Mouse (Mus musculus): ENCODE data around the gene A230050P20Rik. TPM values are rescaled to one million over a fixed set of nuclear protein-coding genes. Genes with fewer than 3 reads are reported as not detected.

The A230050P20Rik gene
- polyA plus RNA-seq, 1 experiment from 2014 or later = 18.8 TPM

GRCm38 (mm10) chr9:20909948-20910347 is 41.5 kb downstream of the A230050P20Rik start:
- ATAC-seq (ENCODE audit: low FRiP score, low TSS enrichment) = no peak
- Histone ChIP-seq H3K4me1 (ENCODE audit: insufficient read depth, low read length) (no peaks in the 10 kb centered on the region), H3K9ac (replicated peaks; ENCODE audit: low read length) (no peak overlapping the region), H3K27me3 (ENCODE audit: insufficient read depth, low read length) (no peaks in the 10 kb centered on the region), H3K27ac (ENCODE audit: low read length) (no peak overlapping the region), H3K9me3 (ENCODE audit: low read length) (no peaks in the 10 kb centered on the region), H3K4me2 (replicated peaks; ENCODE audit: low read depth, low read length) (no peak overlapping the region), H3K36me3 (ENCODE audit: insufficient read depth, low read length) (peaks cover 94% of the 10 kb centered on the region), H3K4me3 (ENCODE audit: low read length) (no peak overlapping the region)
- WGBS = 95% methylated on average over 9 of the region's 9 CpGs

- H3K4me2 ChIP-seq (replicated peaks; ENCODE audit: low read depth, low read length) = no peak overlapping the region
- H3K9me3 ChIP-seq (ENCODE audit: low read length) = no peaks in the 10 kb centered on the region
- H3K27ac ChIP-seq (ENCODE audit: low read length) = no peak overlapping the region
- peaks cover 99% of the 10 kb centered on the region for H3K36me3 ChIP-seq (ENCODE audit: insufficient read depth, low read length)
- no peak overlapping the region for H3K9ac ChIP-seq (replicated peaks; ENCODE audit: low read length)
- H3K27me3 ChIP-seq (ENCODE audit: insufficient read depth, low read length) = no peaks in the 10 kb centered on the region
- WGBS = 81% methylated on average over 4 of the region's 4 CpGs
- no peak overlapping the region for H3K4me3 ChIP-seq (ENCODE audit: low read length)
- H3K4me1 ChIP-seq (ENCODE audit: insufficient read depth, low read length) = no peaks in the 10 kb centered on the region
- no peak for ATAC-seq (ENCODE audit: low FRiP score, low TSS enrichment)
Observed at GRCm38 (mm10) chr9:20916160-20916559, 47.7 kb downstream of the A230050P20Rik start.

- no peak overlapping the region for H3K4me2 ChIP-seq (replicated peaks; ENCODE audit: low read depth, low read length)
- no peaks in the 10 kb centered on the region for H3K27me3 ChIP-seq (ENCODE audit: insufficient read depth, low read length)
- H3K4me3 ChIP-seq (ENCODE audit: low read length) = no peak overlapping the region
- H3K4me1 ChIP-seq (ENCODE audit: insufficient read depth, low read length) = no peaks in the 10 kb centered on the region
- no peaks in the 10 kb centered on the region for H3K9me3 ChIP-seq (ENCODE audit: low read length)
- H3K9ac ChIP-seq (replicated peaks; ENCODE audit: low read length) = no peak overlapping the region; the same call in 1 of the 2 replicates
- peaks cover 99% of the 10 kb centered on the region for H3K36me3 ChIP-seq (ENCODE audit: insufficient read depth, low read length)
- H3K27ac ChIP-seq (ENCODE audit: low read length) = no peak overlapping the region
- ATAC-seq (ENCODE audit: low FRiP score, low TSS enrichment) = no peak
- WGBS = 92% methylated on average over 3 of the region's 3 CpGs
Observed at GRCm38 (mm10) chr9:20923258-20923657, 54.8 kb downstream of the A230050P20Rik start.

Small RNA genes within 50 kb of the gene (microRNA-seq; reads per million reads assigned to microRNA genes)
- gene Mir7081 = 0.79 reads per million

Other genes starting within 250 kb of the A230050P20Rik start
- 331 and 349 TPM in 2 replicates for gene Ubl5, start 225.8 kb upstream of the A230050P20Rik start, polyA plus RNA-seq (2015; fragmentation: Nextera tagmentation; extraction: Ambion mirVana)
- gene Fbxl12, start 223.9 kb upstream of the A230050P20Rik start, polyA plus RNA-seq (2015; fragmentation: Nextera tagmentation; extraction: Ambion mirVana) = 20.5 and 24.5 TPM in 2 replicates
- gene Pin1, start 216.5 kb upstream of the A230050P20Rik start, polyA plus RNA-seq (2015; fragmentation: Nextera tagmentation; extraction: Ambion mirVana) = 55.8 and 61.2 TPM in 2 replicates
- gene Olfm2, start 122.3 kb upstream of the A230050P20Rik start, polyA plus RNA-seq (2015; fragmentation: Nextera tagmentation; extraction: Ambion mirVana) = 6.5 and 6.6 TPM in 2 replicates
- 2.5 TPM in 2 replicates for gene Col5a3, start 53.6 kb upstream of the A230050P20Rik start, polyA plus RNA-seq (2015; fragmentation: Nextera tagmentation; extraction: Ambion mirVana)
- not detected in 2 replicates for gene Rdh8, start 50.1 kb upstream of the A230050P20Rik start, polyA plus RNA-seq (2015; fragmentation: Nextera tagmentation; extraction: Ambion mirVana)
- gene Angptl6, start 11.1 kb downstream of the A230050P20Rik start, polyA plus RNA-seq (2015; fragmentation: Nextera tagmentation; extraction: Ambion mirVana) = 2.9 and 3.6 TPM in 2 replicates
- gene Ppan, start 19.5 kb downstream of the A230050P20Rik start, polyA plus RNA-seq (2015; fragmentation: Nextera tagmentation; extraction: Ambion mirVana) = 94.3 and 95.3 TPM in 2 replicates
- 299 and 319 TPM in 2 replicates for gene Eif3g, start 30.0 kb downstream of the A230050P20Rik start, polyA plus RNA-seq (2015; fragmentation: Nextera tagmentation; extraction: Ambion mirVana)
- gene Dnmt1, start 91.2 kb downstream of the A230050P20Rik start, polyA plus RNA-seq (2015; fragmentation: Nextera tagmentation; extraction: Ambion mirVana) = 107 and 110 TPM in 2 replicates
- gene S1pr2, start 108.1 kb downstream of the A230050P20Rik start, polyA plus RNA-seq (2015; fragmentation: Nextera tagmentation; extraction: Ambion mirVana) = 35.1 and 37.7 TPM in 2 replicates
- 161 and 169 TPM in 2 replicates for gene Mrpl4, start 134.1 kb downstream of the A230050P20Rik start, polyA plus RNA-seq (2015; fragmentation: Nextera tagmentation; extraction: Ambion mirVana)
- 14.2 and 18.0 TPM in 2 replicates for gene Icam1, start 147.3 kb downstream of the A230050P20Rik start, polyA plus RNA-seq (2015; fragmentation: Nextera tagmentation; extraction: Ambion mirVana)
- gene Icam4, start 160.7 kb downstream of the A230050P20Rik start, polyA plus RNA-seq (2015; fragmentation: Nextera tagmentation; extraction: Ambion mirVana) = 0.84 and 0.91 TPM in 2 replicates
- 0.39 and 0.45 TPM in 2 replicates for gene Icam5, start 163.4 kb downstream of the A230050P20Rik start, polyA plus RNA-seq (2015; fragmentation: Nextera tagmentation; extraction: Ambion mirVana)
- 0.59 and 0.64 TPM in 2 replicates for gene Zglp1, start 198.5 kb downstream of the A230050P20Rik start, polyA plus RNA-seq (2015; fragmentation: Nextera tagmentation; extraction: Ambion mirVana)
- gene Gm49373, start 204.5 kb downstream of the A230050P20Rik start, polyA plus RNA-seq (2015; fragmentation: Nextera tagmentation; extraction: Ambion mirVana) = 0.77 and 0.84 TPM in 2 replicates
- gene Fdx1l, start 205.0 kb downstream of the A230050P20Rik start, polyA plus RNA-seq (2015; fragmentation: Nextera tagmentation; extraction: Ambion mirVana) = 56.1 and 65.7 TPM in 2 replicates
- 2.1 and 3.7 TPM in 2 replicates for gene Gm38431, start 223.4 kb downstream of the A230050P20Rik start, polyA plus RNA-seq (2015; fragmentation: Nextera tagmentation; extraction: Ambion mirVana)
- gene Raver1, start 223.4 kb downstream of the A230050P20Rik start, polyA plus RNA-seq (2015; fragmentation: Nextera tagmentation; extraction: Ambion mirVana) = 66.8 and 78.7 TPM in 2 replicates